Mouse (Mus musculus): ENCODE measurements at regions not wholly inside any gene's neighbourhood (a gene's known extent, or its start where the extent isn't known, plus 50 kb on each side); places are given as distances from the start of the nearest gene placed in this dataset.

DNA sequence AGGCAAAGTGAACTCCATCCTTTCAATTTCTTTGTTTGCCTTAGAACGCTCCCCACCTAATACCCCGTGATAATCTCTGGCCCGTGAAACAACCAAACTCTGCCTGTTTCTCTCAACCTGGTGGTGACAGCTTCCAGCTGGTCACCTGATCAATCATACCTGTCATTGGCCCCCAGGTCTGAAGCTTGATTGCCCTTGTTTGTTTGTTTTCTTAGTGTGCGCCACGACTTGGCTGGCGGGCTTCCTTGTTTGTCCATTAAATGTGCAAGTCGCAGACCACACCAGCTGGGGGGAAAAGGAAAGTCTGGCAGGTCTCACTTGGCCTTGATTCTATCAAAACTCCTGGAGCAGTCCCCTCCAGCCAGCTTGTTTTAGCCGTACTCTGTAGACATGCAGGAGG, 666.1 kb downstream of the Kcnj2 start:
- DNase-seq = peak; percentile 3 to 7

DNA sequence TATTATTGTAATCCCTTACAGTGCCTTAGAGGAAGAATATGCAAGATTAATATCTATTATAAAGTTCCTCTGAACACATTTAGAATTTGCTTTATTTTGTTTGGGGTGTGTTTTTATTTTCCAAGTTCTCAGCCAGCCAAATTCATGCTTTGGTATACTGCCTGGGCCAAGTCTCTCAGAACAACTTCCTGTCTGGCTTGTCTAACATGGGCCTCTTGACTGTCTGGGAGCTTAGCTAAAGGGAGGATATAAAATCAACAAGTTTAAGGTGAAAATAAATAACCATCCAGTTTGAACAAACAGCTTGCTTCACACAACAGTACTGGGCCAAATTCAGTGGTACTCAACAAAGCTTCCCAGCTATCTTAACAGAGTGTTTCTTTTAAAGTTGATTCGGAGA, 669.5 kb downstream of the Kcnj2 start:
- no peak for DNase-seq

DNA sequence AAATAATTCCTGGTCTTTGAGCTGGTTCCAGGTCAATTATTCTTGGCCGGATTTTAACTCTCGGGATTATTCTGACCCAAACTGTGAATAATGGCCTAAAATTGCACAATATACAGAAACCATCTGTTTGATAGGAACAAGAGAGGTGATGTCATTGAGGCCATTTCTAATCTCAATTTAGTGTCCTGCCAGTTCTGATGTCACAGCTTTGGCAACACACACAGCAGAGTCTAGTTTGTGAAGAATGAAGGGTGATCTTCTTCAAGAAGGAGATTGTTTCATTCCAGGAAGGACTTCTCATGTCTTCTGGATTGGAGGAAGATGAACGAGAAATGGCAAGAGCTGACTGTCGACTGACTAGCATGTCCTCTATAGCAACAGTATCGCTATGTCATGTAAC, 670.0 kb downstream of the Kcnj2 start:
- no peak for DNase-seq

DNA sequence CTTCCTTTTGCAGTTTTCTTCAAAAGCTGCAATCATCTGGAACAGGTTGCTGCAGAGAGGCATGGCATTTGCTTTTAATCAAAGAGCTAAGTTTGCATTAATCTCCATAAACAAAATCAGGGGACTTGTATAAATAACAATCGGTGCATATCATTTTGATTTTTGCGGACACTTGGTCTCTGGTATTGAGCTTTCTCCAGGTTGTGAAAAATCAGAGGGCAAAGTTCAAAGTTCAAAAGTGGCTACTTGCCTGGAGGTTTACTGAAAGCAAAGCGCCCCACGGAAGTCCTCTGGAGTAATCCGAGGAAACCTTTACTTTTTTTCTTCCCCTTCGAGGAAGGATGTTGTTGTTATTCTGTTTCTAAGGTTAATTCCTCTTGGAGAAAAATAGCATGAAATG, 677.4 kb downstream of the Kcnj2 start:
- DNase-seq = no peak

DNA sequence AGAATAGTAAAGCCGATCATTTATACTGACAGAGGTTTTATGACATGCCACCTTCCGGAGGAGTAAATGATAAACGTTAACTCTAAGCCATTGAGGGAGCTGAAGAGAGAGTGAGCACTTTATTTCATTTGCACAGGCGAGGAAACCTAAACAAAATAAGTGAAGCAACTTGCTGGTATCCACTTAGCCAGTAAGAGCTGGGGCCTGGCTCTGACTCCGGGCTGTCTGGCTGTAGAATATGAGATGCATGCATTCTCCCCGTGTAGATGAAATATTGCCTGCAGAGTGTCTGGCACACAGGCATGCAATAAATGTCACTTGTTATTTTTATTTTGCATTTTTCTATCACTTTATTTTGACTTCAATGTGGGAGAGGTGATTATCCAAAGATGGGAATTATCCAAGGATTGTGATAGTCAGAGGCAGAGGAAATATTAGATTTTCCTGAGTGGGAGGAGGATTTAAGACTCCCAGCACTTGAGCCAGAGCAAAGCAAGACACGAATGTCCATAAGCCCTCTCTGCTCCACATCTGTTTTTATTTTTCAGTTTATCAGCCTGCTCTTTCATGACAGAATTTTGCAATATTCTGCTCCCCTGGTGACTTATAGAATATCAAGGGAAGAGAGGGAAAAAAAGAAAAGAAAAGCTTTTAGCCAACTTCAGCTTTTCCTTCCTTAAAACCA, 681.4 kb downstream of the Kcnj2 start:
- DNase-seq = peak; percentile 8

DNA sequence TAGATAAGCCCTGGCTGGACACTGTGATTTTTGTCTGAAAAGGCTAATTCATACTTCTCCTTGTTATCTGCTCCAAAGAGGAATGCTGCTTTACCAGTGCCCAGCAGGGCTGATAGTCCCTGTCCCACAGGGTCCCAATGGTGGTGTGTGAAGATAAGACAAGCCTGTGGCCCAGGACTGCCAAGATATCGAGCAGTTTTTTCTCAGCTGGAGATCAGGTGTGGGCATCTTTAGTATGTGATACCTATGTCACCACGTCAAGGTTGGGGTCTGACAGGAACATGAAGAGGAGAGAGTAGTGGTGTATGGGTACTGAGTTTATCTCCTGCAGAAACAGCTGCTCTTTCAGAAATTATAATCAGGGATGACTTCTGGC, 682.0 kb downstream of the Kcnj2 start:
- DNase-seq = no peak

DNA sequence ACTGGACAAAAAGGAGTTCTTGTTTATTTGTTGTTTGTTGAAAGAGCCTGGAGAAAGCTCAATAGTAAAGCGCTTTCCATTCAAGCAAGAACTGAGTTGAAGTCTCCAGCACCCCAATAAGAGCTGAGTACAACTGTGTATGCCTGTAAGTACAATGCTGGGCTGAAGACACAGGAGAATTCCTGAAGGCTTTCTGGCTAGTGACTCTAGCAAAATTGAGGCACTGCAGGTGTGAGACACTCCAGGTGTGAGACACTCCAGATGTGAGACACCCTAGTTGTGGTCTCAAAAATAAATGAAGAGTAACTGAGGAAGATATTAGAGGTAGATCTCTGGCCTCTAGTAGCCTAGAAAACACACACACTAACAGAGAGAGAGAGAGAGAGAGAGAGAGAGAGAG, 682.5 kb downstream of the Kcnj2 start:
- no peak for DNase-seq

DNA sequence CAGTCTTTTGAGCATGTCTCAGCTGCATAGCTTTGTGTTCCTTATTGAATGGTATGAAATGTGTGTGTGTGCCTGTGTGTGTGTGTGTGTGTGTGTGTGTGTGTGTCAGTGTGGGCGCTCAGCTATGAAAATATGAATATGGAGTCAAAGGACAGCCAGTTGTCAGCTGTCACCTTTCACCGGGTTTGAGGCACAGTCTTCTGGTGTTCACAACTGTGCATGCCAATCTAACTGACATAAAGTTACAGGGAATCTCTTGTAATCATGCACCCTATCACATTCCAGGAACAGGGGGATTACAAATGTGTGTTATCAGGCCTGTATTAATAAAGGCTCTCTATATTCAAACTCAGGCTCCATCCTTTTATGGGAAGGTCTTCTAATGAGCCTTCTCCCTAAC, 688.8 kb downstream of the Kcnj2 start:
- no peak for DNase-seq

DNA sequence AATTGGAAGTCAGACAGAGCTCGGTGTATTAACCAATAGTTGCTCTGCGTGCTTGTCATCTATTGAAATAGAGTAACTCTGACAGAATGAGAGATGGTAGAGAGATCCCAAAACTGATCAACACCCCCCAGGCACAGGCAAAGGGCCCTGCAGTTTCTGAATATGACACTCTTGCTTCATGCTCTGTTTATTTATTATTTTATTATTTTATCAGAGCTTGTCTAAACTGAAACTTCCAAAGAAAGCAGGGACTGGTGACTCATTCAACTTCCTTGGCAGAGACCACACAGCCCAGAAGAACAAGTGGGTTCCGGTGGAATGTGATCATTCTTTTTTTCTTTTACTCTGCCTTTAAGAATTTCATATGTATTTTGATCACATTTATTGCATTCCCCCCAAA, 697.1 kb downstream of the Kcnj2 start:
- DNase-seq = no peak

DNA sequence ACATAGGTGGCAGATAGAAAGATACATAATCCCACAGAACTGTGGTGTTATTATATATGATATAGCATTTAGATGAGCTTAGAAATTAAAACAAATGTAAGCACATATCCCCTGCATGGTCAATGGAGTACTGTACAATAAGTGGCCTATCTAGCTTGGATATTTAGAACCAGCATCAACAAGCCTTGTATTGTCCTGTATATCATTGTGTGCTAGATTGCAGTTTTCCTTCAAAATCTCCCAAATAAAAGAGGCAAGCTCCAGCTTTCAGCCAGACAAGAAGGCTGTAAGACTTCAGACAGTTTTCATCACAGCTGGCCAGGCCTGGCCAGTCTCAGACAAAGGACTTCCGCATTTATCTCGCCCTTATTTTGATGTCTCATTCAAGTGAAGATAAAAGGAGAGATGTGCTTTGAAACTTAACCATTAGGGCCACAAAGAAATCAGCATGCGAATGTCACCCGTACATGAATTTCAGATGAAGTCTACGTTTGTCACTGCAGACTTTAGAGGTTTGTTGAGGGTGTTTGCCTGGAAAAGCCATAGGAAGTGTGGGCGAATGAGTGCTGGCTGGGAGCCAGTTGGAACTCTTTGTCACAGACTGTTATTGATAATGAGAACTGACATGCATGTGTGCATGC, 700.5 kb downstream of the Kcnj2 start:
- DNase-seq = no peak

DNA sequence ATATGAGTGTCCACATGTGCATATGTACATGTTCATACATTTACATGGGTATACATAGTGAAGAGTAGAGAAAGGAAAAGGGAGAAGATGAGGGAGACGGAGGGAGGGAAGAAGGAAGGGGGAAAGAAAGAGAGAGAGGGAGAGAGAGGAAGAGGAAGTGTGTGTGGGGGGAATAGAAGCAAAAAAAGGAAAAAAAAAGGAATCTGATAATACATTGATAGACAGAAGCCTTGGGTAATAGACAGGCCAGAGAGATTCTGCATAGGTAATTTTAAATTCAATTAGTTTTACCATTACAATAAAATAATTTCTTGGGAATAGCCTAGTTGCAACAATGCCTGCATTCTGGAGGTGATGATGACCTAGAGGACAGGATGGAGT, 701.0 kb downstream of the Kcnj2 start:
- DNase-seq = no peak

DNA sequence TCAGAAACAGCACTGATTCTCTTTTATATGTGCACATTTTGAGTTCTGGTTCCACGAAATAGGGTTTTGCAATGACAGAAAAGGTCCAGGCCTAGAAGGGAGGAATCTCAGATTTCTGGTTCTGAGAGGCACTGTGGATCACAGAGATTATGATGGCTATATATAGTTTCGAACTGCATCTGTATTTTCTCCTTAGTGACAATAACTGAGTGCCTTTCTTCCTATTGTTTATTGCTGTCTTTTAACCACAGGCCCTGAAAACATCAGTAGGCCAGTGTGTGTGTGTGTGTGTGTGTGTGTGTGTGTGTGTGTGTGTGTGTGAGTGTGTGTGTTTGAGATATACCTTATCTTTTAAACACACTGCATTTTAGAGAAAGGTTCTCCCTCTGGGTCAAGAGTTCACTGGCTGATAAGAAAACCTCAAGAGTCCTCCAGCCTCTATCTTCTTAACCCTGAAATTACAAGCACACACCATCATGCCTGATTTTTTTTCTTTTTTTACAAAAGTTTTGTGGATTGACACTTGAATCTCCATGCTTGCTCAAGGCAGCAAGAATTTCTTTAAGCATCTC, 708.2 kb downstream of the Kcnj2 start:
- DNase-seq = no peak

DNA sequence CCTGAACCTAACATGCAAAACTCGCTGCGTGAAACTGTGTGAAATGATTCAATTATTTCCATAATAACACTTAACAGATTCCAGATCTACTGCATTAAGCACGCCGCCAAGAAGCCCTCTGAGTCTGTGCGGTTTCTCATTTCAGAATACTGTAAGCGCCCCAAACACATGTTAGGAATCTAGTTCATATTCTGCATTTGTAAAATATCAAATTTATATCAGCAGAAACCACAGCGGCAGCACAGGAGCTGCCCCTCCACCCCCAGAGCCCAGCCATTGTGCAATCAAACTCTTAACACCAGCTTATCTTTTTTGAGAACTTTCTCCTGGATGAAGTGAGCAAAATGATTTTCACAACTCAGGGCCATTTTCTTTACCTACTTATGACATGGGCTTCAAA, 715.4 kb downstream of the Kcnj2 start:
- no peak for DNase-seq

DNA sequence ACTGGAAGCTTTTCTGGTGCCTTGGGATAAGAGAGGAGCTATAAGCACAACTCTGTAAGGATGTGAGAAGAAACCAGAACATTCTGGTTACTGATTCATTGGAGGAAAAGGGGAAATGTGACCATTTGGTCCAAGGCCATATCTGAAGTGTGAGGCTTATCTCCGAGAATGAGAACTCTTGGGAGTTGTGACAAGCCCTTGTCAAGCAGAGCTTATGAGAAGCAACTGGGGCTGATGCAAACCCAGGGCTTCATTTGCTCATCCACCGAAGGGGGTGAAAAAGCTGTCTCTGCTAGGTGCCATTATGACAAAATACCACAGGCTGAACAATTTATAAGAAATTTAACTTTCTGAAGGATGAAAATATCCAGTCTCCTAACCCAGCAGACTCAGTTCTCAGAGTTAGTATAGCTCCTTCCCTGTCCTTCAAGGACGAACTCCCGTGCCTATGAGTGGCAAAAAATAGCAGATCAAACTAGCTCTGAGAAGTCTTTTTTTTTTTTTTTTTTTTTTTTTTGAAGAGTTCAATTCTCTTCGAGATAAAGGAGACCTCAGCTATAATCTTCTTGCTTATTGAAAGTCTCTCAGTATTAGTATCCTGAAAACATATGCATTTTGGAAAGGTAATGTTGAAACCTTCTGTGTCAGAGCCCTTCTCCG, 725.4 kb downstream of the Kcnj2 start:
- no peak for DNase-seq

DNA sequence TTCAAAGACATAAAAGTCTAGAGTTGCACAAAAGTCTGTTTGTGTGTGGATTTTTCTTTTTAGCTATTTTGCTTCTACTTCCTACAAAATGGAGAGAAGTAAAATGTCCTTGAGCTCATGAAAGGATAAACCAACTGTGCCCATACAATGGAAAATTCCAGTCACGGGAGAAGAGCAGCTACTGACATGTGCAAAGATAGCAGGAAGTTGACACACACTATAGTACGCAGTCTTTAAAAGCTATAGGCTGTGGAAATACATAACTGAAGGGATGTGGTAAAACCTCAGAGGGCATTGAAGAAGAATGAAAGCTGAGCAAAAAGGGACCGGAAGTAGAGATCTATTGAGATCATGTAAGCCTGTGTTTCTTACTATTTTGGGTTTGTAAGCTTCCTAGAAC, 735.1 kb downstream of the Kcnj2 start:
- DNase-seq = no peak

DNA sequence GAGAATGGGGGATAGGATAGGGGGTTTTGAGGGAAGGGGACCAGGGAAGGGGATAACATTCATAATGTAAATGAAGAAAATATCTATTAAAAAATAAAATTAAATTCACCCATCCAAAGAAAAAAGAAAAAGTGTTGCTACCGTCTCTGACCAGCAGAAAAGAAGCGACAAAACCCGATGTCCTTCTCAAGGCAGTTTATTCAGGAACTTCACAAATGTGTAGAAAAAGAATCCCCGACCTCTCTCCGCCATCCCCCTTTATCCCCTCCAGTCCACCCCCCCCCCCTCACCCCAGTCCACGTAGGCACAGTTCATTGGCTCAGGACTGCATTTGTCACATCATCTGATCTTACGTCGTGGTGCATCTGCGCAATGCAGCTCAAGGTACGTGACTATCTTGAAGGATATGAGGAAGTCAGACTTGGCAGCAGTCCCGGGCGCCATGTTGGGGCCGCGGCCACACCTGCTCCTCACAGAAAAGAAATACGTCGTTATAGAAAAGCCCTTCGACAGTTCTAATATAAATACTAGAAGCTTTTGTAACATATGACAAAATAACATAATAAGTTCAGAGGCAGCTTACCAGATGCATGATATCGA, 750.3 kb downstream of the Kcnj2 start:
- no peak for DNase-seq

DNA sequence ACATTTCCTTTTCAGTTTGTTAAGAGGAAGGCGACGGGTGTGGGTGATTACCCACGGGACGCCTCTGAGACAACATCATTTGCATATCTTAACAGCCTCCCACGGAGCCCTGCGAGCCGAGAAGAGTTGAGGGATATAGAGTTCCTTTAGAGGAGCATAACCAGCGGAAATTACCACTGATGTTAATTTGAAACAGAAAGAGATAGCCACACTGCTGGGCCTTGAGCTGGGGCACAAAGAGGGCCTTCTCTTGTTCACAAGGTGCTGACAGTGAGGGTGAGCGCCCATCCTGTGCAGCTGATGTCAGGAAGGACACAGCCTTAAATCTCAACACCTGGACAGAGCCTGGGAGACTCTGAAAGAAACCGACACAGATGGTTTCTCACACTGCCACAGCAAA, 752.2 kb downstream of the Kcnj2 start:
- DNase-seq = peak; percentile 18 to 31

DNA sequence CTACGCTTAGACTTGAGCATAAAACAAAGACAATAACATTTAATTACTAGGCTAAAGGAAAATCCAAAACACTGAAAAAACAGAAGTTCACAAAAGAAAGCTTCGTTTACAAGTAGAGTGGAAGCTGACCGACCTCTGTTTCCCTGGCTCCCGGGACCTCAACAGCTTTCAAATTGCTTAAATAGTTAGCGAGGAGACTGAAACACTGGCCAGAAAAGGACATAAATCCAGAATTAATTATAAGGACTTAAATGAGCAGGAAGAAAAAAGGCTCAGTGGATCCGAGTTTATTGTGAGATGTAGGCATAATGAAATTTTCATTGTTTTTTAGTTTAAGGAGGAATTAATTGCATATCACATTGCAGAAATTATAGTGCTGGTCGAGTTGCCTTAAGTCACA, 754.4 kb downstream of the Kcnj2 start:
- peak; percentile 6 to 16 for DNase-seq

DNA sequence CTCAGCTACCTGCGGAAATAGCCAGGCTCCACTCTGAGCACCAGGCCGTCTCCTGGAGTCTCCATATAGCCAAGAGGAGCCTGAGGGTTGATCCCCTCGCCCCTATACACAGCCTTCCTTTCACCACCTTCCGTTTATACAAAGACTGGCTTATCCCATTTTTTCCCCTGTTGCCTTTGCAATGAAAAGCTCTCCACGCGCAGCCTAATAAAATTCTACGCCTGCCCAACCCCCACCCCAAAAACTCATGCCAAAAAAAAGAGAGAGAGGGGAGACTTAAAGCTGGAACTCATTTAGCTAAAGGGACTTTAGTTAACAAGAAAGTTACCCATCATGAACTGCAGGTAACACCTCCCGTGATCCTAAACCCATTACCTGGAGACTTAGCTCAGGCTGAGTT, 762.5 kb downstream of the Kcnj2 start:
- no peak for DNase-seq

DNA sequence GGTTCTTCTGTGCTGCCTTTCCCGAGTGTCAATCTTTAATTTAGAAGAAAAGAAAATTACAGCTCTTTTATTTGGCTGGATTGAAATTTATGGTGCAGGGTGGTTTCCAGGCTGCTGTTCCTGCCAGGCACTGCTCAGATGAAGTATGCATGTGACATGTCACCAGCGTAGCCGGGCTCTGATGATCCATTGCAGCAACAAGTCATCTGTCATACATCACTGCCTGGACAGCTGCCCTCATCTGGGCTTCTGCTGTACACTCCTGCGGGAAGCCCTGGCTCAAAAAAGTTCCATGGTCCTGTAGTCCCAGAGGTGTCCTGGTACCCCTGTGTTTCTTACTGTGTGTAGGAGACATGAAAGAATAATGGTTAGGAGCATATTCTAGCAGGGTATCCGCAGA, 773.0 kb downstream of the Kcnj2 start:
- DNase-seq = peak; percentile 3 to 7

DNA sequence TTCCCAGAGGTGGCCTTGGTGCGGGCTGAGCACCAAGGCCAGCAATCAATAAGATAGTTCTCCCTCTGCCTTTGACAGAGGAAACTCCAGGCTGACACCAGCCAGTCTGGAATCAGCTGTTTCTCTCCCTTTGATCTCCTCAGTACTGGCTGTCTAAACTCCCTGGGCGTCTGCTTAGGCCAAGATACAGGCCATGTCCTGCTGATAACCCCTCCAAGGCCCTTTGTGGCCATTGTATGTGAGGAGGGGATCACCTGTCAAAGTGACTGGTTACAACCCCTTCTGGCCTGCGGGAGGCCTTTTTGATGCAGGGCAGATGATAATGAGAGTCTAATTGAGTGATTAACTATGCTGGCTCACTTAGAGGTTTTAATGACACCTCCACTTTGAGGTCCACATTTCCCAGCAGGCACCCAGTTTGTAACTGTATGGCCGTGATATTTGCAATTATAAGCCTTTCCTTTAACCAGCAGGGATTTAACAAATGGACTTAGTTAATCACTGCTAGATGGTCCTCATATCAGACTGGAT, 777.8 kb downstream of the Kcnj2 start:
- peak; percentile 3 to 4 for DNase-seq

DNA sequence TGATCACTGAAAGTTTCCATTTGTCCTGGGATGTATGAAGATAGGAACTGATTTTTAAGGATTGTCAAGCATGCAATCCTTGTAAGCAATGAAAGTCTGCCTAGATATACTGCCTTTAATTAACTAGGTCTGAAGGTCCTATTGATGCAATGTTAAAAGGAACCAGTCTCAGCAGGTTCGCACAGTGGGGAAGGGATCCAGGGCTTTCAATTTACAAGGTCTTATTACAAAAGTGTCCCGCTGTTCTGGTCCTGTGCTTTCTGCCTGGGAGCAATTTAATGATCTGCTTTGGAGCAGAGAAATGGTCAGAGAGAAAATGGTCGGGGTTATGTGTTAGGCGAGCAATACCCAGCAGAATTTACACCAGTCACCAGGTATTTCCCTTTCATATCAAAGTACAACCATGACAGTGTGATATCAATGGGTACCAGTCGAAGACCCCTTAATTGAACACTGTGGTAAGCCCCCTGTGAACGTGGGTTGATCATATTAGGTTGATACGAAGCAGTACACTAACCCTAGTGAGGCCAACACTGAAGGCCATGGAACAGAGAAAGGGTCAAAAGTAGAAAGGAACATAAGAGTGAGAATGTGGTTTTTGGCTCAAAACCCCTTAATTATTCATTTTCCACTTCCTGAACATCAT, 778.5 kb downstream of the Kcnj2 start:
- DNase-seq = no peak

DNA sequence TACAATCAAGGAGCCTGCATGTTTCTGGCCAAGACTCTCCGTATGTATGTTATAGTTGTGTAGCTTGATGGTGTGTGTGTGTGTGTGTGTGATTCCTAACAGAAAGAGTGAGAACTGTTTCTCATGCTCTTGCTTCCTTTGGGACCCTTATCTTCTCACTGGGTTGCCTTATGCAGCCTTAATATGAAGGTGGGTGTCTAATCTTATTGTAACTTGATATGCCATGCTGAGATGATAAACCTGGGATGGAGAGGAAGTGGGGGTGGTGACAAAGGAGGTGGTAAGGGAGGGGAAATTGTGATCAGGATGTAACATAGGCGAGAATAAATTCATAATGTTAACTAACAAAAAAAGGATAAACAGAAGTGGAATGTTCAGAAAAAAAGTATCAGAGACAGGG, 791.3 kb downstream of the Kcnj2 start:
- no peak for DNase-seq
